Comparison of ENCODE assay signal across 15 mouse cellular contexts in genomic region chr5:96258210-96258609, GRCm38 (mm10).
"Had no signal": no experiment of that assay in that cellular context is flagged by ENCODE, and none has a peak within 500 bp of the region (broad histone marks: within the 10 kb centered on the region; RNA-seq: fewer than 3 reads in every experiment).

No protein-coding gene starts in this region.

- ATAC-seq: midbrain, embryonic 16.5 days had no signal

- DNase-seq: lung, adult 18-20 months; lung, embryonic 14.5 days; lung, postnatal 10 days; lung, postnatal 4 days; midbrain, embryonic 14.5 days; right cerebral cortex, postnatal 14 days; thymus, adult 2 months; thymus, postnatal 25 days; thymus, postnatal 4 days had no signal

- H3K4me1 ChIP-seq: midbrain, embryonic 10.5 days; midbrain, embryonic 12.5 days; neural tube, embryonic 12.5 days; stomach, embryonic 15.5 days had no signal

- H3K9ac ChIP-seq: lung, embryonic 14.5 days; midbrain, embryonic 12.5 days; neural tube, embryonic 12.5 days; stomach, embryonic 15.5 days had no signal

- H3K4me3 ChIP-seq: midbrain, embryonic 10.5 days; midbrain, embryonic 12.5 days; neural tube, embryonic 12.5 days; stomach, embryonic 15.5 days had no signal

- H3K27me3 ChIP-seq: midbrain, embryonic 12.5 days; neural tube, embryonic 12.5 days; stomach, embryonic 15.5 days had no signal

- H3K36me3 ChIP-seq: stomach, embryonic 15.5 days had no signal

- H3K27ac ChIP-seq: midbrain, embryonic 10.5 days; midbrain, embryonic 12.5 days; neural tube, embryonic 12.5 days; stomach, embryonic 15.5 days; stomach, postnatal 0 days had no signal

- H3K4me2 ChIP-seq: lung, embryonic 14.5 days; midbrain, embryonic 12.5 days; neural tube, embryonic 12.5 days; stomach, embryonic 15.5 days had no signal

- H3K9me3 ChIP-seq: midbrain, embryonic 10.5 days; midbrain, embryonic 12.5 days; neural tube, embryonic 12.5 days; stomach, embryonic 15.5 days had no signal
